Mouse (Mus musculus) ES-Bruce4 (cell line): ENCODE data around the gene Car6.

Experiments
- CTCF ChIP-seq: IDR thresholded peaks from one replicate; pipeline ENCODE4 v1.8.1; 2011; ENCODE audit warnings: low read depth, low read length
- EP300 ChIP-seq: IDR thresholded peaks from 2 replicates; pipeline ENCODE4 v1.6.1; 2011; ENCODE audit warnings: low read depth, low read length; ENCODE audit not compliant: insufficient read depth

GRCm38 (mm10) chr4:150240381-150240886 is 39.3 kb upstream of the Car6 start:
- TF ChIP-seq CTCF (no peak), EP300 (no peak)
